Mouse (Mus musculus) yolk sac, embryonic 10.5 days (tissue): ENCODE results near the gene Rplp0.
A peak's percentile ranks its signal among the peaks of the same experiment; 100 is the strongest.

Experiments used
- DNase-seq: peaks from one replicate; pipeline ENCODE4 v3.0.0-alpha.2; 2017; ENCODE audit warnings: low spot score

Rplp0 gene

DNA sequence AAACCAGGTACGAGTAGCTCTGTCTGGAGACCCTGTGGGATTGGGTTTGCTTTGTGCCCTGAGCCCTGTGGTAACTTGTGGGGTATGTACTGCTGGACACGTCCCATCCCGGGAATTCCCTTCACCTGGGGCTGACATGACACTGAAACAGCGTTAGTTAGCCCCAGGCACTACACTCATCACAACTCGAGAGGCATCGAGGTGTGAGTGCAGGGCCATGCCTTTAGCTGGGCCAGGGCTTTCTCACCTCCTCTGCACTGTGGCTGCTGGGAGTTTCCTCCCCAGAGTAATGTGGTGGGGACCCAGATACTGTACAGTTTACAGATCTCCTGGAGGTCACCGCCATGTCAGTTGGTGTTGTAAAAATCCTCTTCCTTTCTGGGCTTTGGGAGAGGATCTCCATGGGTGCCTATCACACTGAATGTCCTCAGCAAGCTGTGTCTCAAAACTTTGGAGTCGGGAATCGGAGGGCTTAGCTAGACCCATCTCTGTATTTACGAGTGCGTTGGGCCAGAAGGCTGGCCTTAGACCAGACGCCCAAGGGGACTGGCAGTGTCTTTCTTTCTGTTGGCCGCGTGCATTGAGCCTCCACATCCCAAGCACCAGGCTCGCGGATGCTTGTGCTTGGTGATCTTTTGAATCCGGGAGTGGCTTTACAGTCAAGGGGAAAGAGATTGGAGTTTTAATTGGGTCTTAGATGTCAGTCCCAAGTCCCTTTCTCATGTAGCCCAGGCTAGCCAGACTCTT, 32.6 kb upstream of the Rplp0 start:
- no peak for DNase-seq

DNA sequence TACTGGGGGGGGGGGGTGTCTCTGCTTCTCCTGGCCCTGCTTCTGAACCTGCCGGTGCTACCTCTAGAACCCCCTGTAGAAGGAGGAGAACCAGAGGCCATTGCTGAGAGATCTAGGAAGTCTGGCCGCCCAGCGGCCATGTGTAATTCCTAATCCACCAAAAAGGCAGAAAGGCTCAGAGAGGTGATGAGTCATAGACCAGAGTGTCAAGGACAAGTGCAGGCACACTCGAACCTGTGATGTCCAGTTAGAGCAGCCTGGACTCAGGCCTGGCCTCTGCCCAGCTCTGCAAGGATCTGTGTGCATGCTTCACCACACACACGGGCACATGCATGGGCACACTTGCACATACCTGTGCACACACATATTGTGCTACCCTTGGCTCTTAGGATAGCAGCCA, 31.1 kb upstream of the Rplp0 start:
- no peak for DNase-seq

DNA sequence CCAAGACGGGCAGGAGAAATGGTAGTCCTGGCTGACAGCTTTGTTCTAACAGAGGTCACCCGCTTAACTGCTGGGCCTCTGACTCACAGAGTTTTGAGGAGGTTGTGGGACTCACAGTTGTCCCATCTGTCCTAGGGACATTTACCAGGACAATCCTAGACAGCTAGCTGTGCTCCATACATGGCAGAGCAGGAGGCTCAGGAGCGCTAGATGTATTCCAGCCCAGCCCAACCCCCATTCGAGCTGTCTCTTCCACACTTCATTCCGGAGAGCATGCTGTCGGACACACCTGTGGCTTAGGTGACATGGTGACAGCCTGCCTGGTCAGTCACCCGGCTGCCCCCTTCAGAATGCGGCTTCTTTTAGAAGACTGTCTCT, 29.9 kb upstream of the Rplp0 start:
- no peak for DNase-seq

- DNase-seq: no peak
Observed at GRCm38 (mm10) chr5:115529742-115530446, 29.4 kb upstream of the Rplp0 start.

DNA sequence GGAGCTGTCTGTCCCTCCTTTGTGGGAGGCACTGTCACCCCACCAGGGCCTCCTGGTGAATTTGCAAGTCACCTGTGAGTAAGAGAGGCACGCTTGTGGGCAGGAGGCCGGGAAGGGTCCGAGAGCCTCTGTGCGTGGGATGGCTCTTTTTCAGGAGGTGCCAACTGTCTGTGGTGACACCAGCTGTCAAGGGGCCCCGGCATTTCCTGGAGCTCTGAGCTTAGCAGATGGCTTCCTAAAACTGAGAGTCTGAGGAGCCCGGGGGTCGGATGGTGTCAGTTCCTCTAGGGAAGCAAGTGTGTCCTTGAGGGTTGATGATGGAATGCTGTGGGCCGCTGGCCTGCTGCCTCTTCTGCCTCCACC, 28.8 kb upstream of the Rplp0 start:
- no peak for DNase-seq

- no peak for DNase-seq
Observed at GRCm38 (mm10) chr5:115531671-115532270, 27.5 kb upstream of the Rplp0 start.

GRCm38 (mm10) chr5:115534290-115534731, 25.0 kb upstream of the Rplp0 start:
- peak; percentile 64 for DNase-seq

DNA sequence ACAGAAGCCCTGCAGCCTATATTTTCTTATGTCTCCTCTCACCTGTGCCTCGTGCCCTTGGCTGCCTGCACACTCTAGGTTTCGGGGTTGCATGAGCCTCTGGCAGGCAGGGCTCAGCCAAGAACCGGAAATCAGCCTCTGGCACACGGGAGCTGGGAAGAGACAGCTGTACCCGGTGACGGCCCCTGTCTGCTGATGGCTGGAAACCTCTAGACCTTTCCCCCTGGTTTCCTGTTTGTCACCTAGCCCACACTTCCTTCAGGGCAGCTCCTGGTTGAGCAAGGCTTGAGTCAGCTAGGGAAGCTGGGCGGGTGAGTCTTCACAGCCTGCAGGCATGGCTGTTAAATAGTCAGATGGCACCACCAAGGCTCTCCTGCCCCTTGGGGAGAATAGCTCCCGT, 24.4 kb upstream of the Rplp0 start:
- DNase-seq: no peak

GRCm38 (mm10) chr5:115535635-115536034, 23.6 kb upstream of the Rplp0 start:
- no peak for DNase-seq

- DNase-seq: no peak
Observed at GRCm38 (mm10) chr5:115538017-115538692, 21.1 kb upstream of the Rplp0 start.

DNA sequence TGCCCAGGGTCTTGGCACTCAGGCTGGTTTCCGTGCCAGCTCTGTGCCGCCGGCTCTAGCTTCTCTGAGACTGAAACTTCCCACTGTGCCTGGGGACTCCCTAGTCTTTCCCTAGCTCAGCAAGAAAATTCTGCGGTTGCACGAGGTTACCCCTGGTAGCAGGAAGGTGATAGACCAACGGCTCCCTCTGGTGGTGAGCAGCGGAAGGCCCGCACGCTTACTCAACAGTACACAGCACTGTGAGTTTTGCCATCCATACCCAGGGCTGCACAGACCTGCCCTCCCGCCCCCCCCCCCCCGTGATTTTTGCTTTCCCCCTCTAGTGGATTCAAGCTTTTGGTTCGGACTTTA, 20.6 kb upstream of the Rplp0 start:
- peak; percentile 84 for DNase-seq

DNA sequence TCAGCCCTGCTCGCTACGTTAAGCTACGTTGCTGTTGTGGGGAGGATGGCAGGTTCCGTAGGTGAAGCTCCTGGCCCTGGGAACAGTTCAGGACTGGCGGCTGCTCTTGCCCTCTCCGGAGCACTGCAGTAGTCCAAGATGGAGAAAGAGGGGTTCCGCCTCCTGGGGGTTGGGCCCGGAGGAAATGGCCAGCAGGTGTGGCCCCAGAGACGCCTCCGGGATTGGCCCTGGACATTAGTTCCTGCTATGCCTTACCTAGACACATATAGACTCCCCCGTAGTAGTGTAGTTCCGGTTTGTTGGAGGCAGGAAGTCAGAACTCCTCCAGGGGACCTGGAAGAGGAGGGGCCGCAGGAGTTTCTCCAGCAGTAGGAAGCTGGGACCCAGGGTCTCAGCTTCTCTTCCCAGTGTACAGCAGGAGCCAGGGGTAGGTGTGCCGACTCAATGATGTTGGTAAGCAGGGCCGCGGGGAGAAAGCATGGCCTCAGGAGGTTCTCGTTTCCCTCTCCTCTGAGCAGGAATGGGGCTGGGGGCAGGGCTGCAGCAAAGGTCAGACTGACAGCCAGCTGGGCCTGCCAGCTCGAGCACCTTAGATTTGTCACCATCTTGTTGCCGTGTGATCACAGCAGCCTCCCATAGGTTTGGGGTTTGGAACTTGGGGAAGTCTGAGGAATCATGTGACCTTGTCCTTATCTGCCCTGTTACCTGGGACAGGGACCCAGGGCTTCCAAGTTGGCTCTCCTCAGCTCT, 16.5 kb upstream of the Rplp0 start:
- DNase-seq: peak; percentile 83

DNA sequence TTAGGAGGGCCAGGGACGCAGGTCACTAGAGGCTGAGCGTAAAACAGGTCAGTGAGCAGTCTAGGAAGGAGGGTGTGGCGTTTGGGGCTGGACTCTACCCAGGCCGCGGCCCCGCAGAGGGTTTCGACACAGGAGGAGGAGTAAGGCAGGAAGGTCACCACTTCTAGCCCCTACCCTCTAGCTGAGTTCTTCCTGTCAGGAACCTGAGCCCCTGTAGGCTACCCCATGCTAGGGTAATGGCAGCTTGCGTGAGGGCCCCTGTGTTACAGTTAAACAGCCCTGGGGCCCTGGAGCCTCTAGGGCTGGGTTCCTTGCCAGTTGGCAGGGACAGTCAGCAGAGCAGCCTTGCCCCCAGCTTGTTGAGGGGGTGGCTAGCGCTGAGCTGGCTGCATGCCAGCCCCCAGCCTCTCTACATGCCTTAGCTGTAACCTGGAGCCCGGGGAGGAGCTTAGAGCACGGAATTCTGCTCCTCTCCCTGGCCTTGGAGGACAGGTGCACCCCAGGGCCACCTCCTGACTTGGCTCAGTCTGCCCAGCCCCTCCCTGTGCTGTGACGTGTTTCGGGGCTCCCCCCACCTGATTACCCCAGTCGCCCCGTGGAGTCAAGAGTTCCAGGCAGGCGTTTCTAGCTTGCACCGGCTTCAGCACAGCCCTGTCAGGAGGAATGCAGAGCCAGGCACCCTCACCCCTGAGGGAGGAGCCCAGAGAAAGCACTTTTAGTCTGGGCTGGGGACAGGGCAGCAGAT, 15.6 kb upstream of the Rplp0 start:
- DNase-seq: peak; percentile 87

DNA sequence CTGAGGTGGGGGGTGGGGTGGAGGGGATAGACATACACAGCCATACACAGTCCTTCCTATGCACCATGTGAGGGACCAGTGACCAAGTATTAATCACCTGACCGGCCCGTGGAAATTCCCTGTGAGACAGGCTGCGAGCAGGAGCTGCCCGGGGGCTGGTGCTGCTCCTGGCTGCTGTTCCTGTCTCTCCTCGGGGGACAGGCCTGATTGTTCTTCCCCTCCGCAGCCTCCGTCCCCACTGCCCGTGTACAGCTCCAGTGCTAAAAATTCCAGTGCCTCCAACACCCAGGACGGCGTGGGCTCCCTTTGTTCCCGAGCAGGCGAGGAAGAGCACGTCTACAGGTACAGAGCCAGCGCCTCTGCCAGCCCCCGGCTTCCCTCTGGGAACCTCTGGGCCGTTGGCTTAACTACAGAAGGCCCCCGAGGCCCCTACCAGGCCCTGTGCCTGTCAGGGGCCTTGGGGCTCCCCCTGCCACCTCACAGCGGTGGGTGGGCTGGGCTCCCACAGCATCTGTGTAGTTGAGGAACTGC, 14.5 kb upstream of the Rplp0 start:
- DNase-seq: no peak

- no peak for DNase-seq
Observed at GRCm38 (mm10) chr5:115545636-115546035, 13.6 kb upstream of the Rplp0 start.

DNA sequence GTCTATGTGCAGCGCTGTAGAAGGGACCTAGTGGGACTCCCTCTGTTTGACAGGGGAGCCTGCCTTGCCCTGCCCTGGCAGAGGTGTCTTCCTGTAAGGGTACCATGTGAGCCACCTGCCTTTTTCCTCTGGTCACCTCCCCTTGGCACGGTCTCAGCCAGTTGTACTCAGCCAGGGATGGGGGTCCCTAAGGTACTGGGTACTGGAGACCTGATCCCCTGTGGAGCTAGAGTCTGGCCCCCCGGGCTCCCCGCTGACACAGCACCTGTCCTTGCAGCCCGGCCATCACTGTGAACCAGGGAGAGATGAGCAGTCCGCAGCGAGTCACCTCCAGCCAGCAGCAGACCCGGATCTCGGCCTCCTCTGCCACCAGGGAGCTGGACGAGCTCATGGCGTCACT, 12.7 kb upstream of the Rplp0 start:
- no peak for DNase-seq

DNA sequence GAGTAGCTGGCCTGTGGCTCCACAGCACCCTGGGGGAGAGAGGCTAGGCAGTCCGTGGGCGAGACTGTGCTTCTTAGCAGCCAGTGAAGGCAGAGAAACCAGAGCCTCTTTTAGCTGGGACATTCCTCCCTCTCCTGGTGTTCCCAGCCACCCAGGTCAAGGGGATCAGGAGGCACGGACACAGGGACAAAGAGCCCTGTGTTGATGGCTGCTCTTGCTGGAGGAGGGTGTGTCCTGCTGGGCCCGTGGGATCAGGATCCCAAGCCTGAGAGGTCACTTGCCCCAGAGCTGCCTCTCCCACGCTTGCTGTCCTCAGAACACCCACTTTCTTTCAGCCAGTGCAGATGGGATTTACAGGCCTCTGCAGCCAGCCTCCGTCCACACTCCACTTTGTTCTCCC, 12.3 kb upstream of the Rplp0 start:
- DNase-seq: no peak

DNA sequence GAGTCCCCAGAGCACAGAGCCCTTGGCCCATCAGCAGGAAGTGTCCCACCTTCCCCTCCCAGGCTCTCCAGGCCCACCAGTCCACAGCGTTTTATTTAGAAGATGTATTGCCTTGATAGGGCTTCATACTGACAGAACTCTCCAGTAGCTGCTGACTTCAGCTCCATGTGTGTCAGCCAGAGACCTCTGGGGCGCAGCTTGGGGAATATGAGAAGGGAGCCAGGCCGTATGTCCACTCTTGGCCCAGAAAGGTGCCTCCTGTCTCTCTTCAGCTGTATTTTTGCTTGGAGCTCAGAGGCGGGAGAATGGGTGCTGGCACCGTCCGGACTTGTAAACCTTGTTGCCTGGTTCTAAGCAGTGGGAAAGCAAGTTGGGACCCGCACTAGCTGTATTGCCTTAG, 11.8 kb upstream of the Rplp0 start:
- no peak for DNase-seq

DNA sequence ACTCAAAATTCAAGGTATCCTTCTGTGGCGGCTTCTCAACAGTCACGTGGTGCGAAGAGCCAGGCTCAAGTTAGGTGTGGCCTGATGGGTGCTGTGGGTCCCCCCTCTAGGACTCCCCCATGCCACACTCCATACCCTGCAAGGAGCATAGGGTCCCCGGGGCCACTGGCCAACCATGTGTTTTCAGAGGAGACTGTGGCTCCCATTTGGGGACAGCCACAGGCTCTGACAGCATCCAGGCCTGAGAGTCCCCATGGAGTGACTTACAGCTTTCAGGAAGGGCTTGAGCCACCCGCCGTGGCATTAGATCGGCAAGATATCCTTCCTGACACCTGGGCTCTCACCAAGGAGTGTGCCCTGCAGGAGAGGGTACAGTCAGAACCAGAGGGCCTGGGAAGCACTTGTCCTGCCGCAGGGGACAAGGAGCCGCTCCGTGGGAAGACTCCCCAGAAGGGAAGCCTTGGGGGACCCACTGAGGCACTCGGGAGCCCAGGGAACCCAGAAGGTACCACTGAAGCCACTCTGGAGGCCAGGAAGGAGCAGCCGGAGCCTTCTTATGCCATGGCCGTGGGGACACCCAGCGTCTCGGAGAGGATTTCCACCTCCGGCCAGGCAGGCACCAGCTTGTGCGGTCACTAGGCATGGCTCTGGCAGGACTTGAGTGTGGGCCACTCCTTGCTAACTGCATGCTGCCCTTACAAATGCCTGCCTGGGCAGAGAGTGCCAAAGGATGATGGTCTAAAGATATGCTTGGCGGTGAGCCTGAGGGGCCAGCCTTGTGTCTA, 10.6 kb upstream of the Rplp0 start:
- DNase-seq: no peak

DNA sequence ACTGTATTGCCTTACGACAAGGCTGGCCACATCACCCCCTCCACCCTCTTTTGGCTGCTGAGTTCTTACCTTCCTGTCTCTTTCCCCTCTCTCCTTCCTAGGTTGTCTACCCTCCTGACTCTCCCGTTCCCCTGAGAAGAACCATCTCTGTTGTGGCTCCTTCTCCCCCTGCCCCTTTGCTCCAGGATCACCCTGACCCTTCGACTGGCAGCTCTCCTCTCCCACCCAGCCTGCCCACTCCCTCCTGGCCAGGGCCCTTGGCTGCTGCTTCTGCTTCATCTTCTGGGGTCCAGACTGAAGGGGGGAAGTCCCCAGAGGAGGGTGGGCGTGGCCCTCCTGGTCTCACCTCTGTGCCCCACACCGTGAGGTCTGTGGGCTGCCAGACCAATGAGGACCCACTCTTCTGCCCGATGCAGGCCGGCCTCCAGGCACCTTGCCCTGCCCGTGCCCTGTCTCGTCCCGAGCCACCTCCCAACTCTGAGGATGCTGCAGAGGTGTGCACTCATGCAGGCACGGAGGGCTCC, 8.7 kb upstream of the Rplp0 start:
- DNase-seq: no peak
